Mouse (Mus musculus) right cerebral cortex, postnatal 36 days (tissue): ENCODE data around the gene Gigyf2.
A peak's percentile ranks its signal among the peaks of the same experiment; 100 is the strongest.

ENCODE experiments used
- DNase-seq, 2 experiments: peaks; one replicate each; pipeline ENCODE4 v3.0.0; 2022; ENCODE audit warnings: low spot score in 2 of 2, mixed read lengths in 1 of 2

Gigyf2 gene

DNA sequence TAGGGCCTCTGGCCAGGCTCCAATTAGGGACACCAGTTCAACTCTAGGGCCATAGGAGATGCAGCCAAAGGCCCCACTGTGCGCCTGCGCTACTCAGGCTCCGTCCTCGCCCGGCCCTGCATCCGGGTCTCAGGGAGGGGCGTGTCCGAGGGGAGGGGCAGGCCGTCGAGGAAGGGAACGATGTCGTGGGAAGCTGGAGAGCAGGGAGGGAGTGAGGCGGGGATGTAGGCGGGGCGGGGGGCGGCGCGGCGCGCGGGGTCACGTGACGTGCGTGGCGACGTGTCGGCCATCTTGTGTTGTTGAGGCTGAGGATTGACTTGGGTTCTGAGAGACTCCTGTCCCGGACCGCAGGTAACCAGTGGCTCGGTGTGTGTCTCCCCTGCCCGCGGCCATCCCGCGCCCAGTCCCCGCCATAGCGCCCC, at the start of gene Gigyf2:
Gene Gigyf2, plus strand, starts transcription at position 257 of the 422 bp plus-strand sequence.
- peak; percentile 91 for DNase-seq

DNA sequence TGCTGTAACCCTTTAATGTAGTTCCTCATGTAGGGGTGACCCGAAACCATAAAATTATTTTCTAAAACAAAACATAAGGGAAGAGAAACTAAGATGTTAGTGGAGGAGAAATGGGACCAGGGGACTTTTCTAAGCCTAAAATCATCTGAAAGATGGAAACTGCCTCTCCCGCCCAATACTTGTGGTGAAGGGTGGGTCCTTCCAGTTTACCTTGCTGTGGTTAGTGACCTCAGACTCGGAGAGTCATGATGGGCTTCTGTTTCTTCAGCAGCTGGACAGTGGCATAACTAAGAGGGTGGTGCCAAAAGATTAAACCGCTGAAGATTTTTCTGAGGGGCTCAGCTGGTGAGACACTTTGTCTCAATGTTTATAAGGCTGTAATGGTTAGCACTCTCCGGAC, 46.5 kb upstream of the Gigyf2 start:
- no peak for DNase-seq

DNA sequence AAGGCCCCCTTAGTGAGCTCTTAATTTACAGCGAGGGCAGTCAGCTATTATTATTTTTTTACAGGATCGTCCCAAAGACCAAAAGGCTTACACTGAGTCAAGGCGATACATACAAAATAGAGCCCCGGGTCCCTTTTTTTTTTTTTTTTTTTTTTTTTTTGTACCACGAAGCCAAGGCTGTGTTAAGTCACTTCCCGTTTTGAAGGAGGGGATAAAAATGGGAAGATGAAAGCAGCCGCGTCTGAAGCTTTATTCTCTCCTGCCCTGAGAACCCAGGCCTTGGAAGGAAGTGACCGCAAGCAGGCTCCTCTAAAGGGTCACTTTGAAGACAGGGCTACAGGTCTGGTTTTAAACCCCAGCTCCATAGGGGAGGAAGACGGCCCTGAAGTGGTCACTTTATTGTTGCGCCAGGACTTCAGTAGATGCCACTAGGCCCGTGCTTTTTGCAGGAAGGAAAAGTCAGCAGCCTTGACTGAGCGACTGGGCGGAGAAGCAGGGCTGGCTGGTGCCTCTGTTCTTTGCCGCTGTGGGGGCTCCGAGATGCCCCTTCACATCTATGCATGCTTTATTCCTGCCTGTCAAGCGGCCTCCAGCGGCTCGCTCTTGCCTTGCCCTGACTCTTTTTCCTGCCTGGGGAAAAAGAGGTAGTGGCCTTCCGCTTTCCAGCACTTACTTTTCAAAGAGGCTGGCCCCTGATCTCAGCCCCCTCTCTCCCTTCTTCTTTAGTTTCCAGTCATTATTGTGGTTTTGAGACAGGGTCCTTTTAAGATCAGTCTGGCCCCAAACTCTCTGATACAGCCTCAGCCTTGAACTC, 45.0 kb upstream of the Gigyf2 start:
- DNase-seq, result no peak

DNA sequence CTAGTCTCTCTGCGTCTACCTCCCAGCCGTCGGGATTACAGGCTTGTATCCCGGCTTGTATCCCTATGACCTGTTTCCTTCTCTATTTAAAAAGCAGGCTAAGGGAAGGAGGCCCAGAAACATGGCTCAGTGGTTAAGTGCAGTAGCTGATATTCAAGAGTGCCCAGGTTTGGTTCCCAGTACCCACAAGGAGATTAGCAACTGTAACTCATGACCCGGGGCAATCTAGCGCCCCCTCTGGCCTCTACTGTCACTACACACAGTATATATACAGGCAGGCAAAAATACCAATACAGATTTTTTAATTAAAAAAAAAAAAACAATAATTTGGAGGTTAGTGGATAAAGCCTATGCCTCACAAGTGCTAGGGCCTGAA, 44.4 kb upstream of the Gigyf2 start:
- DNase-seq, result no peak

DNA sequence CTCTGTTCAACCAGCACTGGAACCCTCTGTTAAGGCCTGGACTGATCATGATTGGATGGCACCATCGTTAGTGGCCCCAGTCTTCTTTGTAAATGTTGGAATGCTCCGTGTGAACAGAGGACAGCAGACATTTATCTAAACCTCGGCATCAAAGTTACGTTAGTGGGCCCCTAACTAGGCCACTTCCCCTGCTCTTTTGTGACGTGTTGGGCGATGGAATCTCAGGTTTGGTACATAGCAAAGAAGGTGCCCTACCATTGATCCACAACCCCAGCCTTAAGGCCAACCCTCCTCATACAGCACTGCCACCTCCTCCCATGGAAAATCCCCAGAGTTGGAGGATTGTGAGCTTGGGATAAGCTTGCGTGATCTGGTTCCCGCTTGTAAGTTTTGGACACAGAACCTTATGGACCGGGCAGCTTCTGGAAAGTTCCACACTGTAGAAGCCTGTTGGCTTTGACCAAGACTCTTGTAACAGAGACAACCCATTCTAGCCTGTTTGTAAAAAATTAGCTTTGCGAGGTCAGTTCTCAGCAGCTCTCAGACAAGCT, 43.3 kb upstream of the Gigyf2 start:
- DNase-seq, result no peak

DNA sequence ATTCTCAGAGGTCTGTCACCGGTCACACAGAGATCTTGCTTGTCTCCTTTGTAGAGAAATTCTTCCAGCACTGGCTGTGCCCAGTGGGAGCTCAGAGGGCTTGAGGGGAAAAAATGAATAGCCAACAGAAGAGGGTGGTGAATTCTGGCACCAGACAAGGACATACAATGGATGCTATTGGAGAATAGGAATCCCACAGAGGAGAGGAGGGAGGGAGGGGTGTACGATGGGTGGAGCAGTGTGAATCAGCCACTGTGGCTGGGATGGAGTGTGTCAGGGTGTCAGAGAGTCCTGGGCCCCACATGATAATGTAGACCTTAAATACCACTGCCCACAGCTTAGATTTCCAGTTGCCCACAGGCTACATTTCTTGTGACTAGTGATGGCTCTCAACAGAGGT, 39.7 kb upstream of the Gigyf2 start:
- no peak for DNase-seq

DNA sequence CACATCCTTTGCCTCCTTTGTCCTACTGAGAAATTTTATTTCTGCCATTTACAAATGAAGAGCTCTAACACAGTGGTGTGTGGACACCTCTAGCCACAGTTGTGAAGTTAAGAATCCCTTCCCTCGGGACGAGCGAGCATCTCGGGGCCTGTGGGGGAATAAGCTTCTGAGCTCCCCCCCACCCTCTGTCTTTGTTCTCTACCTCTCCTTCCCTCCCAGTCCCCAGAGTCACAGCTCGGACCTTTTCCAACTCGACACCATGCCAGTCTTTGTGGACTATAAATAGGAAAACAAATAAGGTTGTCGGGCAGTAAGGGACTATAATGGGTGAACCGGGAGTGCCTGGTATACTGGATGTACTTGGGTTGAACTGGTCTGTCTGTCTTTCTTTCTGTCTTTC, 35.4 kb upstream of the Gigyf2 start:
- DNase-seq, result no peak

DNA sequence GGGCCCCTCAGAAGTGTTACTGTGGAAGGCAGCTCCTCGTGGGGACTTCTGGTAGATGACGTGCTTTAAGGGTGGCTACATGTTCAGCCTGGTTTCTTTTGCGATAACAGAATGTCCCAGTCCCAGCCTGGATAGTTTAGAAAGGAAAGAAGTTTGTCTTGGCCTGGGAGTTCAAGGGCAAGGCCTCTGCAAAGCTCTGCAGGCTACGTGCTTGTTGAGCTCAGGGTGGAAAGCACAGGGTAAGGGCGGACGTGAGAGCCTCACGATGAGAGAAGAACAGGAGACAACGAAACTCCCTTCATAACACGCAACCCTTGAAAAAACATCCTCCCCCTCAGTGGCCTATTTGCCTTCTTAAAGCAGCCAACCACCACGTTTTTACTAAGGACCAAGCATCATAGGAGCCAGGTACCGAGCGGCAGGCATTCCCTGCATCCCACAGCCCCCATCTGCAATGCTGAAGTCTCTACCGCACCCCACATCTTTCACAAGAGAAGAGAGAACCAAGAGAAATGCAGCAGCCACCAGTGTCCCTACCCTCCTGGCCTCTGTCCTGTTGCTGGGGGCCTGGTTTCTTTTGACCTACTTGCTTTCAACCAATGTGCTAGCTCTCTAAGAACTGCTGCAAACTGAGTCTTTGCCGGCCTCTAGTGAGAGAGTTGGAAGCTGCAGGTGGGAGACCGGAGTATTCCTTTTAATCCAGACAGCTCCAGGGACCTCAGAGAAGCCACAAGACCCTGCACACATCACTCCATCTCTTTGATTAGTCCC, 34.2 kb upstream of the Gigyf2 start:
- peak; percentile 8 to 27 for DNase-seq

DNA sequence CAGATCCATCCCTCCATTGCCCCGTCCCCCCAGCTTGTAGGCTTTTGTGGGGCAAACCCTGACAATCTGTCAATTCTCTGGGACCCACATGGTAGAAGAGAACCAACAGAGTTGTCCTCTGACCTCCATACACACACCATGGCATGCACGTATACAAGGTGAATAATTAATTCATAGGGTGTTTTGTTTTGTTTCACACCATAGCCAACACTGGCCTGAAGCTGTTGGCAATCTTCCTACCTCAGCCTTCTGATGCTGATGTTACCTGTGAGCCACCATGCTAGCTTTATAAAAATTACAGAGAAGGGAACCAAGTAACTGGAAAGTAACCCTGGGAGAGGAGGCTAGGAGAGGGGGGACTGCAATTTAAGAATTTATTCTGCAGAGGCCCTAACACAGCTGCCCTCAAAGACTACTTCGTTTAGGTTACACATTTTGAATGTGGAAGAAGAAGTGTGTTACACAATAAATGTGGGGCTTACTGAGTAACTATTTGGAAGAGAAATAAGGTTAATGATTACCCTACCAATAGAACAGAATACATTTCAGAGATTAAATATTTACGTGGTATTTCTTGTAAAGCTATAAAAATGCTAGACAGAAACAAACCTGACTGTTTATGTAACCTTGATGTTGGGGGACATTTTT, 32.6 kb upstream of the Gigyf2 start:
- DNase-seq, result no peak

DNA sequence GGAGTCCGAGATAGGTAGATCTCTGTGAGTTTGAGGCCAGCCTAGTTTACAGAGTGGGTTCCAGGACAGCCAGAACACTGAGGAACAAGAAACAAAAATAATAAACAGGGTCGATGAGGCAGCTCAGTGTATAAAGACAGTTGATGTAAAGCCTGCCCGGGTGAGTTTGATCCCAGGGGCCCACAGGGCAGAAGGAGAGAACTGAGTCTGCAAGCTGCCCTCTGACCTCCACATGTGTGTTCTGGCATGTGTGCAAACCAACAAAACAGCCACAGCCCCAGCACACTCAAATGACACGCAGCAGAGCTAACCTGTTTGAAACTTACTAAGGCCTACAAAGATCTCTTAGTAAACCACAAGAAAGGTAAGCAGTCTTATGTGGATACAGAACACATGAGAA, 31.8 kb upstream of the Gigyf2 start:
- DNase-seq, result no peak

DNA sequence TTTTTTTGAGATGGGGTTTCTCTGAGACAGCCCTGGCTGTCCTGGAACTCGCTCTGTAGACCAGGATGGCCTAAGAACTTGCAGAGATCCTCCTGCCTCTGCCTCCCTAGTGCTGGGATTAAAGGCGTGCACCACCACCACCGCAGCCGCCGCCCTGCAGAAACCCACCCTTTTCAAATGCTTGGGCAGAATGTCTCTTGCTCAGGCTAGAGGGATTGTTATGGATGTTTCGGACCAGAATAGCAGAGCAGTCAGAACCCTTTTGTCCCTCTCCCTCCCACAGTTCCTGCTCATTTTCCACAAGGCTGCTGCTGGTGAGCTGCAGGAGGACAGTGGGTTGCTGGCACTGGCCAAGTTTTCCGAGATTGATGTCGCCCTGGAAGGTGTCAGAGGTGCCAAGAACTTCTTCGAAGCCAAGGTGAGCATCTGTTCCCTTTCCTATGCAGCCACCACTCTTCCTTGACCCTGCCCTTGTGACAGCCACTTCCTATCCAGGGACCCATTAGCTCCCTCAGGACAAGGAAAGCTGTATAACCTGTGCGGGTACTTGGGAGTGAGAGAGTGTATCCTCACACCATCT, 29.4 kb upstream of the Gigyf2 start:
- DNase-seq, result no peak

DNA sequence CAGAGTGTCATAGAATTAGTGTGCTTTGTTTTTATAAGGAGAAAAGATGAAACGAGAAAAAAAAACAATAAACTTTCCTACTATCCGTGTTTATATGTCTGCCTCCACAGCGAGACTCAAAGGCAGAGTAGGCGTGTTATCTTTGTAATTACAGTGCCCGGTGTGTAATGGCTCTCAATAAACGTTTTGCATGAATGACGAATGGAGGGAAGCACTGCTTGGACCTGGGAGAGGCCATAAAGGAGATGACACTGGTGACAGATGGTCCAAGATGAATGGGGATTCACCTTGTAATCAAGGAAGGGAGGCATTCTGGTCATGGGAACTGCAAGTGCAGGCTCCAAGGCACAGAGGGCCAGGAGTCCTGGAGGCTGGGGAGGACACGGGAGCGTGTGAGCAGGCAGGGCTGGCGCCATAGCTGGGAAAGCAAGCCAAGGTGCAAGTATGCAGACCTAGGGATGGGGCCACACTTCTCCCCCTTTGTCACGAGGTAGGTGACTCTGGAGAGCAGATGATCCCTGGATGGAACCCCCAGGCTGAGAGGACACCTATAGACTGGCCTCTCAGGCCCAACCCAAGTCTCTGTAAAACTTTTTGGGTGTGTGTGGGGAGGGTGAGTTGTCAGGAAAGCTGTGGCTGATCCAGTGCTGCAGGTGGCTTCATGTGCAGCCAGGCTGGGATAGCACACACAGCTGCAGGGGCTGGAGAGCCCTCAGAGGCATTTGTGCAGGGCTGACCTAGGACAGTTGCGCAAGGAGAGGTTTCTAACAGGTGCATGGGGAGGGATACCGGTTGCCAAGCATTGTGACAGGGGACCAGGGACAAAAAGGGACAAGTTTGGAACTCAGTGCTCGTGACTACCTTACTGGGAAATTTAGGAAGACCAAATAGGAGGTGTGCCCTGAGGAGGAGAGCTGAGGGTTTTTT, 26.2 kb upstream of the Gigyf2 start:
- DNase-seq, result no peak

DNA sequence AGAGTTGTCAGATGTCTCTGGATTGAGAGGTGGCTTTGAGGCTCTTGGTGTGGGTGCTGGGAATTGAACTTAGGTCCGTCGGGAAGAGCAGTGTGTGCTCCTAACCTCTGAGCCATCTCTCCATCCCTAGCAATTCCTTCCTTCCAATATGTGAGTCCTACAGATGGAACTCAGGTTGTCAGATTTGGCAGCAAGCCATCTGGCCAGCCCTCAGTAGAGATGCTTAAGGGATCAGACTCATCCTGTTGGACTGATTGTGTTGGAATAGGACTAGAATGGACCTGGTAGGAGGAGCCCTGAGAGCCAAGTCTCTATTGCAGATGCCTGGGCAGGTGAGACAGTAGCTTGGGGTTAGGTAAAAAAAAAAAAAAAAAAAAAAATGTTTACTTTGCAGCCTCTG, 24.8 kb upstream of the Gigyf2 start:
- DNase-seq, result no peak

DNA sequence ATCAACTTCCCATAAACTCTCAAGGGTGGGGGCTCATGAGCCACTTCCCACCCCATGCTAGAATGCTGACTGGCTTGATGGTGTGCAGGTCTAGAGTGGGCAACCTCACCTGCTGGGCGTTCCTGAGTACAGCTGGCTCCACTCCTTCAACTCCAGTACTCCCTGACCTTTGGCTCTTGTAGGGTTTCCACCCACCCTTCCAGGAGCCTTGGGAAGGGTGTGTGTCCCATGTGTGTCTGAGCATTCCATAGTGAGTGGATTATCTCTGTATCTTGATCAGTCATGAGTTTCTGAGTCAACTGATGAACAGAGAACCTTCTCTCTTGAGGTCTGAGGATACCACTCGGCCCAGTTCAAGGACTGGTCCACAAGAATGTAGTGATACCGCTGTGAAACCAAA, 17.8 kb upstream of the Gigyf2 start:
- no peak for DNase-seq

DNA sequence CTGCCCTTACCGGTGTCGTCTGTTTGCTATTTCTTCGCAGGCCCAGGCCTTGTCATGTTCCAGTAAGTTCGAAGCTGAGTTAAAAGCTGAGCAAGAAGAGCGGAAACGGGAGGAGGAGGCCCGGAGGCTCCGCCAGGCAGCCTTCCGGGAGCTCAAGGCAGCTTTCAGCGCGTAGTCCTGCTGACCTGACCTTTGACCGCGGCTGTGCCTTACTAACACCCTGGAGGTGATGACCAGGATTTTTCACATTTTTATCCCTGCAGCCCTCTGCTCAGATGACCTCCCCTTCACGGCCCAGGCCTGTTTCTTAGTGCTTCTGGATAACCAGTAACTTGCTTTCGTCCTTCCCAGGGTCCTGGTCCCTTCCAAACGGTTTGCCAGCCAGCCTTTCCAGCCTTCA, 17.2 kb upstream of the Gigyf2 start:
- no peak for DNase-seq

DNA sequence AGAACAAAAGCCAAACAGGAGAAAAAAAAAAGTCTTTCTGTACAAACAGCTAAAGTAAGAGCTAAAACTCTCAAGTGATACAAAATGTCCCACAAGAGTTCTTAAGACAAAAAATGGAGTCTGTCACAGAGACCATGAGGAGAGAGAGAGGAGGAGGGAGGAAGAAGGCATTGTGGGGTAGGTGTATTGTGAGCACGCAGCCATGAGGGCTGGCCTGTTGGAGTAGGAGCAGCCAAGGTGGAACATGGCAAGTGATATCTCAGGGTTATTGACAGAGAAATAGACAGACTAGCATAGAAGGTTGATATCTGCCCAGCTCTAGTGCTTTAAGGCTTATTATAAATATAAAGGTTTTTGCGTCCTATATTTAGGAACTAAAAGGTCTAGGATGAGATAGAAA, 14.1 kb upstream of the Gigyf2 start:
- DNase-seq, result no peak

DNA sequence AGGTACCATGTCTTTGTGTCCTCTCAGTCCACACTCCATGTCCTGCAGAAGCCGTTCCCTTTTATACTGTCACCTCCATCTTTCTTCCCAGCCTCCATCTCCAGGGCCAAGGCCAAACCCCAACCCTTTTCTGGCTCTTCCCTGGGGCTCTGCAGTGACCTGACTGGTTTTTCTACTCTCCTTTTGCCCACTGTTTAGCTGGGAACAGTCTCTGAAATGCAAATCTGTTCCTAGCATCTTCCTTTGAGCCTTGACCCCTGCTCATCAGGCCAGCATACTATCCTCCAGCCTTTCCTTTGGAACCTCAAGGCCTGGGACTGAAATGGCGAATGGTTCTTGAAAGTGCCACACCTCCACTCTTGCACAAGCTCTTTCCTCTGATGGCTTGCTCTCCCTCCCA, 13.7 kb upstream of the Gigyf2 start:
- no peak for DNase-seq

DNA sequence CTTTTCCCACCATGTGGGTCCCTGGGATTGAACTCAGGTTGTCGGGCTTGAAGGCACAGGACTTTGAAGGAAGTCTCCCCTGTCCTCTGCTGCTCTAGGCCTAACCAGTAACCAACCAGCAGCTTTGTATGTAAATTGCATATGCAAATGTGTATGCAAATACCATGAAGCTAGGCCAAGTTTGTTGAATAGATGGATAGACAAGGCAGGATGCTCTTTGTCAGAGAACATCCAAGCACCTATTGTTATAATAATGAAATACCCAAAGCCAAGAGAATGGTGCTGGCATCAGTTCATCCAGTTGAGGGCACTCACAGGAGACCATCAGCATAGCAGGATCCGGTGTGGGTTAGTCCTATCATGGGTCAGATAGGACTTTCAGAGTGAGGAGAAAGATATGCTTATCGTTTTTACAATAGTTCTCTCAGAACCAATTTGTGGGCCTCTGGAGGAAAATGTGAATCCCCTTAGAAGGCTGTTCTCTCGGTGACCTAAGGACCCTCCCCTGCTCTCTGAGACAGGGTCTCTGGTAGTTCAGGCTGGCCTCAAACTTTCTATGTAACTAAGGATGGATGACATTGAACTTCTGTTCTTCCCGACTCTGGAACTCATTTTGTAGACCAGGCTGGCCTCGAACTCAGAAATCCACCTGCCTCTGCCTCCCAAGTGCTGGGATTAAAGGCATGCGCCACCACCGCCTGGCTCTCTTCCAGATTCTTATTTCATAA, 12.8 kb upstream of the Gigyf2 start:
- no peak for DNase-seq

DNA sequence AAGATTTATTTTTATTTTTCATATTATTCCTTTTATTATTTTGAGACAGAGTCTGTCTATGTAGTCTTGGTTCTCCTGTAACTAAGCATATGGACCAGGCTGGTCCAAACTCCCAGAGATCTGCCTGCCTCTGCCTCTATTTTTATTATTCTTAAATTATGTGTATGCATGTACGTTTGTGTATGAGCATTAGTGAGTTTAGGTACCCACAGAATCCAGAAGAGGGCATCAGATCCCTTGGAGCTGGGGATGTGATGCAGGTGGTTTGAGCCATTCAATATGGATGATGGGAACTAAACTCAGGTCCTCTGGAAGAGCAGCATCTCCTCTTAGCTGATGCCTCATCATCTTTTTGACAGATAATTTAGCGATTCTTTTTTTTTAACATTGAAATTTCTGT, 11.4 kb upstream of the Gigyf2 start:
- DNase-seq, result no peak

DNA sequence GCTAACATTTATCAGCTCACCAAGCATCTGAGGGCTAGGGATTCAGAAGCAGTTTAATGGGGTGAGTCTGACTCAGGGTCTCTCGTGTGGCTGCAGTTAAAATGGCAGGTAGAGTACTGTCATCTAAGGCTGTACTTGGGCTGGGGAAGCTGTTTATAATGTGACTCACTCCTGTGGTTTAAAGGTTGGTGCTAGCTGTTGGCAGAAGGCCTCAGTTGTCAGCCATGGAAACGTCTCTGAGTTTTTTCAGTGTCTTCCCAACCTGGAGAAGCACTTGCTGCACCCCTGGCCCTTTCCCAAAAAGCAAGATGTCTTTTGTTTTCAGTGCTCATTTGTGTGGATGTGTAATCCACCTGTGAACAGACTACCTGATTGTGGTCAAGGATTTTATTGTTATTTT, 10.9 kb upstream of the Gigyf2 start:
- no peak for DNase-seq
